Mouse (Mus musculus) midbrain, embryonic 15.5 days (tissue): Measurements from ENCODE around the gene Svep1. TPM values are rescaled to one million over a fixed set of nuclear protein-coding genes. Genes with fewer than 3 reads are reported as not detected.

Source experiments
- ATAC-seq: fragments of 200-750 bp; cut with Nextera tagmentation; replicated peaks from 2 replicates; pipeline ENCODE4 v1.8.0; 2017; ENCODE audit warnings: moderate TSS enrichment
- H3K27ac ChIP-seq: fragments of 300-500 bp; sonication (generic); 2 replicates; pipeline ENCODE4 v1.5.1; 2015; ENCODE audit warnings: mild to moderate bottlenecking, inconsistent platforms
- H3K27me3 ChIP-seq: fragments of 300-500 bp; sonication (generic); replicated peaks from 2 replicates; pipeline ENCODE4 v1.6.1; 2015; ENCODE audit warnings: inconsistent platforms
- H3K36me3 ChIP-seq: fragments of 300-500 bp; sonication (generic); replicated peaks from 2 replicates; pipeline ENCODE4 v1.6.1; 2015; ENCODE audit warnings: inconsistent platforms
- H3K4me1 ChIP-seq: fragments of 300-500 bp; sonication (generic); 2 replicates; pipeline ENCODE4 v1.6.1; 2015; ENCODE audit warnings: inconsistent platforms
- H3K4me2 ChIP-seq: fragments of 300-500 bp; sonication (generic); 2 replicates; pipeline ENCODE4 v1.6.1; 2015; ENCODE audit warnings: inconsistent platforms, mild to moderate bottlenecking, moderate library complexity
- H3K4me3 ChIP-seq: fragments of 300-500 bp; sonication (generic); 2 replicates; pipeline ENCODE4 v1.5.1; 2015; ENCODE audit warnings: mild to moderate bottlenecking, inconsistent platforms
- H3K9ac ChIP-seq: fragments of 300-500 bp; sonication (generic); 2 replicates; pipeline ENCODE4 v1.6.1; 2015; ENCODE audit warnings: mild to moderate bottlenecking, inconsistent platforms
- H3K9me3 ChIP-seq: fragments of 300-500 bp; sonication (generic); 2 replicates; pipeline ENCODE4 v1.6.1; 2016; ENCODE audit warnings: inconsistent platforms
- WGBS: fragments of 180-500 bp; shearing (Covaris S2); methylation state at CpG from one replicate; pipeline ENCODE4 v1.1.7; 2015; ENCODE audit warnings: mixed read lengths; 5-methylcytosine and 5-hydroxymethylcytosine counted together
- polyA plus RNA-seq: library from polyadenylated mRNA; unstranded; fragments of >200 nt; fragmentation: Nextera tagmentation; extraction: Ambion mirVana; gene quantifications from 2 replicates; pipeline ENCODE4 v1.2.1, GENCODE M21; 2015

Svep1 gene
- polyA plus RNA-seq, 1 experiment from 2014 or later, result 0.76 TPM

GRCm38 (mm10) chr4:58009024-58009423, 197.6 kb downstream of the Svep1 start, which contains the start of gene Txndc8:
Txndc8 (minus strand) TSS chr4:58009124.
- Histone ChIP-seq H3K27me3 (no peaks in the 10 kb centered on the region), H3K36me3 (no peaks in the 10 kb centered on the region), H3K4me2 (no peak within 1 kb of the TSS), H3K9me3 (no peaks in the 10 kb centered on the region), H3K9ac (no peak within 1 kb of the TSS), H3K4me1 (no peaks in the 10 kb centered on the region), H3K4me3 (no peak within 1 kb of the TSS), H3K27ac (no peak within 1 kb of the TSS)
- WGBS, result 94% methylated on average over 5 of the region's 5 CpGs
- ATAC-seq, result no peak

- H3K4me1 ChIP-seq, result no peaks in the 10 kb centered on the region
- H3K36me3 ChIP-seq, result no peaks in the 10 kb centered on the region
- H3K4me3 ChIP-seq, result no peak overlapping the region
- no peaks in the 10 kb centered on the region for H3K27me3 ChIP-seq
- 62% methylated on average over 3 of the region's 3 CpGs for WGBS
- no peak overlapping the region for H3K4me2 ChIP-seq
- no peaks in the 10 kb centered on the region for H3K9me3 ChIP-seq
- ATAC-seq, result no peak
- no peak overlapping the region for H3K9ac ChIP-seq
- H3K27ac ChIP-seq, result no peak overlapping the region
Measured at GRCm38 (mm10) chr4:58003501-58003900, 203.2 kb downstream of the Svep1 start.

Other genes with a start within 250 kb of the Svep1 start
- gene Txndc8, start 197.7 kb downstream of the Svep1 start, polyA plus RNA-seq, result not detected in 2 replicates
- not detected in 2 replicates for gene Musk, start 79.1 kb upstream of the Svep1 start, polyA plus RNA-seq